In genomic region chr7:140834968-140835757, GRCm38 (mm10) we compare ENCODE assay signal across 9 mouse cellular contexts. TPM values are rescaled to one million over a fixed set of nuclear protein-coding genes. Genes with fewer than 3 reads are reported as not detected.
A peak's percentile ranks its signal among the peaks of the same experiment; 100 is the strongest.
DNase-seq lines count a peak whose midpoint lies in the region; ATAC-seq and TF ChIP-seq lines count a peak whose summit lies in the region.
"Had no signal": no experiment of that assay in that cellular context is flagged by ENCODE, and none has a peak within 500 bp of the region (broad histone marks: within the 10 kb centered on the region; RNA-seq: fewer than 3 reads in every experiment).

Gene Urah, plus strand, starts transcription at chr7:140835018.

- peak within 1 kb of the TSS; percentile 50 for H3K4me2 ChIP-seq in liver, postnatal 0 days (ENCODE audit: low read depth, low read length)
- no peak within 1 kb of the TSS for H3K4me2 ChIP-seq in midbrain, embryonic 15.5 days

- no peak within 1 kb of the TSS for H3K4me3 ChIP-seq in layer of hippocampus, adult 2 months
- H3K4me3 ChIP-seq in liver, postnatal 0 days (ENCODE audit: low read depth, low read length), result peak within 1 kb of the TSS; percentile 34
- no peak within 1 kb of the TSS for H3K4me3 ChIP-seq in midbrain, embryonic 15.5 days

- TF ChIP-seq CTCF in layer of hippocampus, adult 2 months (conservative IDR thresholded peaks at IDR 0.05), result no peak
- TF ChIP-seq CTCF in liver, postnatal 0 days (IDR thresholded peaks at IDR 0.05; ENCODE audit: low read depth), result no peak

- peak within 1 kb of the TSS; percentile 36; the same call in 1 of the 2 replicates for H3K9ac ChIP-seq in liver, postnatal 0 days (replicated peaks)
- no peak within 1 kb of the TSS for H3K9ac ChIP-seq in midbrain, embryonic 15.5 days

- H3K36me3 ChIP-seq in liver, postnatal 0 days (replicated peaks; ENCODE audit: insufficient read depth, low read length), result no peaks in the 10 kb centered on the region
- H3K36me3 ChIP-seq in midbrain, embryonic 15.5 days (replicated peaks), result no peaks in the 10 kb centered on the region

- no peaks in the 10 kb centered on the region for H3K9me3 ChIP-seq in liver, postnatal 0 days (ENCODE audit: low read length)
- no peaks in the 10 kb centered on the region for H3K9me3 ChIP-seq in midbrain, embryonic 15.5 days

- H3K27me3 ChIP-seq in liver, postnatal 0 days (ENCODE audit: insufficient read depth, low read length), result no peaks in the 10 kb centered on the region
- 0 out of 2 replicates have a peak, but pooled peaks cover 3% of the 10 kb centered on the region for H3K27me3 ChIP-seq in midbrain, embryonic 15.5 days (replicated peaks)

- ATAC-seq in erythroid progenitor cell, adult 5-6 weeks (replicated peaks; ENCODE audit: low FRiP score, poor library complexity, severe bottlenecking), result 0 out of 2 replicates have a peak, but pooled peaks have one; percentile 25
- peak; percentile 91 for ATAC-seq in liver, postnatal 0 days
- ATAC-seq in midbrain, embryonic 15.5 days (replicated peaks), result no peak

- H3K27ac ChIP-seq in layer of hippocampus, adult 2 months, result peak within 1 kb of the TSS; percentile 91
- peak within 1 kb of the TSS; percentile 87 for H3K27ac ChIP-seq in liver, postnatal 0 days (ENCODE audit: low read depth)
- H3K27ac ChIP-seq in midbrain, embryonic 15.5 days, result no peak within 1 kb of the TSS

- no peak for TF ChIP-seq EP300 in liver, postnatal 0 days (IDR thresholded peaks at IDR 0.05; ENCODE audit: low read depth)

- DNase-seq in layer of hippocampus, adult 2 months (ENCODE audit: low spot score in 2 of 2), result no peak
- no peak for DNase-seq in layer of hippocampus, adult 11-12 months (ENCODE audit: low spot score)
- DNase-seq in liver, postnatal 0 days, result peak; percentile 69
- DNase-seq in urinary bladder, postnatal 14 days (ENCODE audit: low spot score), result peak; percentile 77
- no peak for DNase-seq in thymus, postnatal 0 days (ENCODE audit: low spot score)
- no peak for DNase-seq in thymus, postnatal 4 days

- H3K4me1 ChIP-seq in liver, postnatal 0 days (ENCODE audit: insufficient read depth), result no peaks in the 10 kb centered on the region
- no peaks in the 10 kb centered on the region for H3K4me1 ChIP-seq in midbrain, embryonic 15.5 days

- 52% methylated on average over 20 of the region's 20 CpGs for WGBS in liver, postnatal 0 days (ENCODE audit: insufficient replicate concordance)
- WGBS in midbrain, embryonic 15.5 days, result 47% methylated on average over 20 of the region's 20 CpGs

RNA-seq across cellular contexts. Expression of gene Urah, which starts in this region (rescaled TPM):
- 1 to 10 TPM; 1.1 to 1.4 TPM for total RNA-seq in layer of hippocampus, adult 2 months (2021)
- not detected in 2 replicates for total RNA-seq in erythroid progenitor cell, adult 5-6 weeks (2015; ENCODE audit: low replicate concordance)
- total RNA-seq in erythroid progenitor cell, adult 5-6 weeks (2017; ENCODE audit: low replicate concordance), result not detected in 2 replicates
- polyA plus RNA-seq in liver, postnatal 0 days (2015; fragmentation: Nextera tagmentation; extraction: Ambion mirVana), result 316 TPM in 2 replicates
- 0.38 TPM in 1 of 2 replicates, not detected in the other for polyA plus RNA-seq in midbrain, embryonic 15.5 days (2015; fragmentation: Nextera tagmentation; extraction: Ambion mirVana)
- 3.6 and 4.0 TPM in 2 replicates for polyA plus RNA-seq in thymus, postnatal 0 days (2015; fragmentation: Nextera tagmentation; extraction: Ambion mirVana)
- polyA plus RNA-seq: testis, adult 2 months had no signal

Comparison
In these comparisons a context has a peak if more than half of its experiments do, and no peak if none do; other contexts are left out.
1. RNA of gene Urah (polyA plus RNA-seq): 316 TPM in liver, postnatal 0 days; 3.6 to 4.0 TPM in thymus, postnatal 0 days and 0.38 TPM in midbrain, embryonic 15.5 days; every median in the first group is over 10 times any median in the second.
2. Peak in ATAC-seq in erythroid progenitor cell, adult 5-6 weeks; RNA of the gene not detected or under 1 TPM.
3. DNase-seq: peak in liver, postnatal 0 days (single experiment) and urinary bladder, postnatal 14 days (single experiment); none in layer of hippocampus, adult 2 months (0 of 2), layer of hippocampus, adult 11-12 months (single experiment), thymus, postnatal 0 days (single experiment) and thymus, postnatal 4 days (single experiment).